Mouse (Mus musculus): ENCODE data around the gene Trappc6b.

- TF ChIP-seq CTCF (IDR thresholded peaks at IDR 0.05; ENCODE audit: extremely low read depth, insufficient read depth, low read length) (no peak), POLR2A (IDR thresholded peaks at IDR 0.05; ENCODE audit: extremely low read depth, insufficient read depth, low read length) (no peak)
These were observed 24.9 kb upstream of the Trappc6b start for GRCm38 (mm10) chr12:59086171-59086570.

All from cortical plate, adult 2 months (tissue).